Mouse (Mus musculus): Measurements from ENCODE around the gene Pknox2. TPM values are rescaled to one million over a fixed set of nuclear protein-coding genes. Genes with fewer than 3 reads are reported as not detected.

The Pknox2 gene
- total RNA-seq, 4 experiments from 2014 or later: 38.5 to 59.5 (median 43.0) TPM

- no peak for DNase-seq (ENCODE audit: low spot score in 2 of 2)
Measured at GRCm38 (mm10) chr9:37140464-37141181, 6.6 kb downstream of the Pknox2 start.

GRCm38 (mm10) chr9:37139514-37139913, 7.7 kb downstream of the Pknox2 start:
- DNase-seq (ENCODE audit: low spot score in 2 of 2): no peak

DNA sequence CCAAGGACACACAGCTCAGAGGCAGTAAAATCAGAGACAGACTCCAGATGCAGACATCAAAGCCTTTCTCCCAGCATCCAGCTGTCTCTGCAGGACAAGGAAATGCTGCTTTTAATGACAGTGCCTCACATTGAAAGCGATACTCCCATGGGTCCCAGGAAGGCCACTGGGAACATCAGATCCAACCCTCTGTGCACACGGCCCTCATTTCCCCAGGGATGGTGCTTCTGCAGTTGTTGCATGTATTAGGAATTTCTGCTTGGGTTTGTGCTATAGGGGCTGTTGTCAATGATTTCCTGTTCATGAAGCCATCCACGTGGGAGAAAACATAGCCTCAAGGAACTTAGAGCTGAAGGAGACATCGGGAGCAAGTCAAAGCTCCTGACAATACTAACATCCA, 8.3 kb downstream of the Pknox2 start:
- no peak for DNase-seq (ENCODE audit: low spot score in 2 of 2)

DNA sequence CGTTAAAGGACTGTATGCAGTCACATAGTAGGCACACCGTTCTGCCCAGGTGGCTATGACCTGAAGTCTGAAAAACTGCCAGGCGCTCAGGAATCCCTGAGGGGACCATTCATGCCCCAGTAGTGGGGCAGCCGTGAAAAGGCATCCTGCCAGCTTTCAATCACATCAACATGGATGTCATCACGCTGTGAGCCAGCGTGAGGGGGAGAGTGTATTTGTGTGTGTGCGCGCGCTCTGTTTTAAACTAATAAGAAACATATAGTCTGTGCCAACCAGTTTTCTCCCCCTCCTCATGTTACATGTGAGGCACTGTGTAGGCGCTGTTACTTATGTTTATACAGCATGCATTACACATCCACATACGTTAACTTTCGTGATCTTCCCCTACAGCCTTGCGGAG, 10.9 kb downstream of the Pknox2 start:
- DNase-seq (ENCODE audit: low spot score in 2 of 2): no peak

DNA sequence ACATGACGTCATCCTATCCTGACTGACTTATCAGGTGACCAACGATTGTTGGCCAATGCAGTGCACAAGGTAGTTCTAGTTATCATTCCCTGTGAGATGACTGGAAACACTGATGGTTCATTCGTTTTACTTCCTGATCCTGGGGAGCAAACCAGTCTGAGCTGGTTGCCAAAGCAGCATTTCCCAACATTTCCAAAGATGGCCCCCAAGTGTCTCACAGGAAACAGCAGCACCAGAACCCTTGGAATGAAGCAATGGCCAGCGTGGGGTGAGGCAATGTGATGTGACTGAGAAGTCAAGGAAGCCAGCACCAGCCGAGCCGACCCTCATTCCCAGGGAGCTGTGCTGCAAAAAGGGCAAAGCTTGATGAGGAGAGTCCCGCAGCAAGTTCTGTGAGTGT, 13.7 kb downstream of the Pknox2 start:
- DNase-seq (ENCODE audit: low spot score in 2 of 2): no peak

DNA sequence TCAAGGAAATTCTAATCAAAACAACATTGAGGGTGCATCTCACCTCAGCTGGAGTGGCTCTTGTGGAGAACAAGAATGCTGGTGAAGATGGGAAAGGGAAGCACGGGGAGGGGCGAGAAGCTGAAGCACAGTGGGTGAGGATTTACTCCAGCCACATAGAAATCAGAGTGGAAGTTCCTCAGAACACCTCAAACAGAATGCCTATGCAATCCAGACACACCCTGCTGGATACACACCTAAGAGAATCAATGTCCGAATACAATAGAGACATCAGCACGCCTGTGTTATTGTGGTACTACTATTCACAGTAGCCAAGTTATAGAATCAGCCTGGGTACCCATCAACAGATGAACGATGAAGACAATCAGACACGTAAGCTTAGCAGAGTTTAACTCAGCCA, 18.2 kb downstream of the Pknox2 start:
- no peak for DNase-seq (ENCODE audit: low spot score in 2 of 2)

- no peak for DNase-seq (ENCODE audit: low spot score in 2 of 2)
Measured at GRCm38 (mm10) chr9:37126197-37126596, 21.0 kb downstream of the Pknox2 start.

DNA sequence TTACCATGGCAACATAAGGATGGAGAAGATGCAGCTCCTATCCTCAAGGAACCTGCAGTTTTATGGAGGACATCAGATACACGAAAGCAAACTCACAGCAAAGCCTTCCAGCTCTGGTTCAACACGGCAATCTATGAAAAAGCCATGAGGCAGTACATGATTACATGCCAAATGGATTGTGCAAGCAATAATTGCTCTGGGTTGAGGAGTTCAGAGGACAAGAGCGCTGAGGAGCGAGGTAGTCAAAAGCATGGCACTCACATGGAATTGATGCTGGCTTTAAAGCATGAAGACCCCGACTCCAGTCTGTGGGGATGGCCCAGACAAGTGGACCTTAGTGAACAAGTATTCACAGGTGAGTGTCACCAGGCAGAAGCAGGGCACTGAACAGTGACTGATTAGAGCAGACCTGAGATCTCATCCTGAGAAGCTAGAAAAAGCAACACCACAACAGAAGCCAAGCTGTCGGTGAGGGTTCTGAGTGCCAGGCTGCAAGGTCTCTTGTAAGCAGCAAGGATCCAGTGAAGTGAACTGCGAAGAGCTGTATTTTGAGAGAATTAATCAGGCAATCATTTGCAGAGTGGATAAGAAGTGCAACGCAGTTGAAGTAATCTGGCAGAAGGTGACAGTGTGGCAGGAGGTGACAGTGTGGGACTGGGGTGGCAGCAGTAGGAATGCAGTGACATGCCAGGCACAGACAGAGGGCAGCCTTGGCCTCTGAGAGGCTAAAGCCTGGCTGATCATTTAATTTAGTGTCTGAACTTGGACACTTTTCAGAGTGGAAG, 22.3 kb downstream of the Pknox2 start:
- DNase-seq (ENCODE audit: low spot score in 2 of 2): no peak

- DNase-seq (ENCODE audit: low spot score in 2 of 2): no peak
Measured at GRCm38 (mm10) chr9:37123384-37123783, 23.8 kb downstream of the Pknox2 start.

DNA sequence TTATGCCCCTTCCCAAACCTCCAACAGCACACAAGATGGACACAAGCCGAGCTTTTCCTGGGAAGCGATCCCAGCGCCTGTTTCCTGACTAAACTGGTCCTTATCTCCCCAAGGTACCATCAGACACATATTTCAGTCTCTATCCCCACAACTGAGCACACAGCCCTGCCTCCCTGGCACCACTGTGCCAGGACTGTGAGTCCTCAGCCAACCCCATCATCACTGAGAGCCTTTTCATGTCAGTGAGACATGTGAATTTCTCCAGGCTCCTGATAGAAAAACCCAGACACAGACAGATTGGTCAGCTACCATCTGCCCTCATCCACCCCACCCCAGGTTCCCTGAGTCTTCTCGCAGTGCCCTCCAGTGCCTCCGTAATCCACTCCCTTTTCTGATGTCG, 24.2 kb downstream of the Pknox2 start:
- DNase-seq (ENCODE audit: low spot score in 2 of 2): no peak

- DNase-seq (ENCODE audit: low spot score in 2 of 2): no peak
Measured at GRCm38 (mm10) chr9:37122381-37122780, 24.8 kb downstream of the Pknox2 start.

GRCm38 (mm10) chr9:37121761-37122331, 25.4 kb downstream of the Pknox2 start:
- no peak for DNase-seq (ENCODE audit: low spot score in 2 of 2)

DNA sequence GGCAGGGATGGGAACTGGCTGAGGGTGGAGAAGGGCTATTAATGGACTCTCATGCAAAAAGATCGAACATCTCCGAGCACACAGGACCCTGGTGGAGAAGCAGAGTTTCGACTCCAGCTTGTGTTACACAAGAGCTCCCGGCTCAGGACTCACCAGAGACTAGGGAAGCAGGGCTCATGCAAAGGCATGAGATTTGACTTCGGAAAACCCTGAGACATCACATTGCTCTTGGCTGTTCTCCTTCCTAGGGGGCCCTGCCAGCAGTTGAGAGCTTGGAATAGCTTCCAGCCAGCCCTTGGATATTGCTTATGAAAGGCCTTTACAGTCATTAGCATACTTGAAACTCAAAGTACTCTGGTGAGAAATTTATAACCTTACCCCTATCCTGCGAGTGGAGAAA, 26.4 kb downstream of the Pknox2 start:
- DNase-seq (ENCODE audit: low spot score in 2 of 2): no peak

GRCm38 (mm10) chr9:37117529-37117928, 29.7 kb downstream of the Pknox2 start:
- DNase-seq (ENCODE audit: low spot score in 2 of 2): no peak

DNA sequence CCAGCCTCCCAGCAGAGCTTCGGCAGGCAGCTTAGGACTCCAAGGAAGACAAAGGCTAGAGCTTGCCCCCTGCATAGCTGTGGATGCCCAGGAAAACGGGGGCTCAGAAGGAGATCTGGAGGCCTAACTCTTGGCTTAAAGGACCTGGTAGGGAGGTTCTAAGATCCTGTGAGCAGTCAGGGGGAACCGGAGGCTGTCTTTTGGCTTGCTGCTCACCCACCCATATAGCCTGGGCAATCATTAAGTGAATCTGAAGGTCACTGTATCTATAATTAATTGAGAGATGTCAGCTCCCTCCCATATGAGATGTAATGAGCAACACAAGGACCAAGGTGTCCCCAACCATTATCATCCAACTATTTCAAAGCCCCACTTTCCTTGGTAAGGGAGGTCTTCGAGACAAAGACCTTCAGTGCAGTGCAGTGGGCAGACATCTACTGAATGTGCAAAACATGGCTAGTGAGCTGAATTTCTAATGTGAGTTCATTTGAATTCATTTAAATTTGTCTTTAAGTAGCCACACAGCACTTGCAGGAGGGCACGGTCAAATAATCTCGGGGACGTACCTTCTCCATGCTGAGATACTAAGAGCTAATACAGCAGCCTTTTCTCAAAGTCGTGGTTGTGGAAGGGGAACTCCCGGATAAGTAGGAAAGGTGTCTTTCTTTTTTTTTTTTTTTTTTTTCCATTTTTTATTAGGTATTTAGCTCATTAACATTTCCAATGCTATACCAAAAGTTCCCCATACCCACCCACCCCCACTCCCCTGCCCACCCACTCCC, 30.4 kb downstream of the Pknox2 start:
- DNase-seq (ENCODE audit: low spot score in 2 of 2): no peak

- DNase-seq (ENCODE audit: low spot score in 2 of 2): no peak
Measured at GRCm38 (mm10) chr9:37115820-37116219, 31.4 kb downstream of the Pknox2 start.

- no peak for DNase-seq (ENCODE audit: low spot score in 2 of 2)
Measured at GRCm38 (mm10) chr9:37114286-37115267, 32.6 kb downstream of the Pknox2 start.

- no peak for DNase-seq (ENCODE audit: low spot score in 2 of 2)
Measured at GRCm38 (mm10) chr9:37107546-37107945, 39.7 kb downstream of the Pknox2 start.

DNA sequence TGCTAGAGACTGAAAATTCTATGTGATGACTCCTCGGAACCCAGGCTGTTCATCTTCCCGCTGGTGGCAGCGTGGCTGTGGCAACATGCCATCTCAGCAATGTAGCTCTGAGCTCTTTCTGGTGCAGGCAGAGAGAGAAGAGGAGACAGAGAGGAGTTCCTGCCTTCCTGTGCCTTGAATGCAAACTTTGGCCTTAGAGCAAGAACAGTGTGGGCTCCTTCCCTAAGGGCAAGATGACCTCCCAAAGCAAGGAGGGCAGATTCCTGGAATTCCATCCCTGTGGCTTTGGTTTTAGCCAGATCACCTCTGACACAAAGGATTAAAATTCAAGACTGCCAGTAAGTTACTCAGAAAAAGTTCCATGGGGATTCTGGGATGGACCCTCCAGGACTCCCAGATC, 40.4 kb downstream of the Pknox2 start:
- DNase-seq (ENCODE audit: low spot score in 2 of 2): no peak

- no peak for DNase-seq (ENCODE audit: low spot score in 2 of 2)
Measured at GRCm38 (mm10) chr9:37104249-37104648, 43.0 kb downstream of the Pknox2 start.

- no peak for DNase-seq (ENCODE audit: low spot score in 2 of 2)
Measured at GRCm38 (mm10) chr9:37103778-37104177, 43.4 kb downstream of the Pknox2 start.

Measured in layer of hippocampus, adult 8-10 months (tissue).